Mouse (Mus musculus): ENCODE results near the gene Osmr. TPM values are rescaled to one million over a fixed set of nuclear protein-coding genes. Genes with fewer than 3 reads are reported as not detected.

Gene Osmr
- polyA plus RNA-seq, 1 experiment from 2014 or later: not detected

DNA sequence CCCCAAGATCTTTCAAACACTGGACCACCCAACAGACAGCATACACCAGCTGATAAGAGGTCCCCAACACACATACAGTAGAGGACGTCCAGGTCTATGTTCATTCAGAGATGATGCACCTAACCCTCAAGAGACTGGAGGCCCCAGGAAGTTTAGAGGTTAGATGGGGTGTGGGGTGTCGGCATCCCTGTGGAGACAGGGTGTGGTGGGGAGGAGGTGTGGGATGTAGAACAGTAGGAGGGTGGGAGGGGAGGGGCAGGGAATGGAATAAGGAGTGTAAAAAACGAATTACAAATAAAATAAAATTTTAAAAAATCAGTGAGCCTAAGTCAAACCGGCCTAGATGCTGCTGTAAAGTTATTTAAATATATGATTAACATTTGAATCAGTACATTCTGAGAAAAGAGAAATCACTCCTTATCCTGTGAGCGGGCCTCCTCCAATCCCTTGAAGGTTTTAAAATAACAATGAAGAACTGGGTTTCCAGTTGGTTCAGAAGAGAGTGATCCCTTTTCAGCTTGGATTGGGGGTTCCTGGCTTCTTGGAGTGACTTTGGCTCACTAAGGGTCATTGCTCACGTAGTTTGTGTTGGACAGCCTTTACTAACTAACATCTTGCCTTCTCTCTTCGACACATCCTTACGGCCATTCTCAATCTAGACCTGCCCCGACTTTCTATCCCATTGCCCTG is 28.7 kb upstream of the Osmr start:
- H3K4me1 ChIP-seq (replicated peaks; ENCODE audit: control insufficient read depth, insufficient read depth, low read length): no peaks in the 10 kb centered on the region
- WGBS: 61% methylated on average over 9 of the region's 9 CpGs
- ATAC-seq (replicated peaks; ENCODE audit: low FRiP score): no peak
- no peak for DNase-seq (ENCODE audit: low spot score)
- no peak overlapping the region for H3K4me3 ChIP-seq (ENCODE audit: low read depth, low read length)
- no peak overlapping the region for H3K27ac ChIP-seq (ENCODE audit: low read depth, low read length)
- H3K36me3 ChIP-seq (ENCODE audit: control insufficient read depth, insufficient read depth, low read length): no peaks in the 10 kb centered on the region
- no peak overlapping the region for H3K4me2 ChIP-seq
- peaks cover 13% of the 10 kb centered on the region for H3K27me3 ChIP-seq (replicated peaks; ENCODE audit: control insufficient read depth, insufficient read depth, low read length)
- no peak overlapping the region for H3K9ac ChIP-seq (ENCODE audit: low read depth, low read length)
- H3K9me3 ChIP-seq (ENCODE audit: control insufficient read depth, low read length): no peaks in the 10 kb centered on the region

DNA sequence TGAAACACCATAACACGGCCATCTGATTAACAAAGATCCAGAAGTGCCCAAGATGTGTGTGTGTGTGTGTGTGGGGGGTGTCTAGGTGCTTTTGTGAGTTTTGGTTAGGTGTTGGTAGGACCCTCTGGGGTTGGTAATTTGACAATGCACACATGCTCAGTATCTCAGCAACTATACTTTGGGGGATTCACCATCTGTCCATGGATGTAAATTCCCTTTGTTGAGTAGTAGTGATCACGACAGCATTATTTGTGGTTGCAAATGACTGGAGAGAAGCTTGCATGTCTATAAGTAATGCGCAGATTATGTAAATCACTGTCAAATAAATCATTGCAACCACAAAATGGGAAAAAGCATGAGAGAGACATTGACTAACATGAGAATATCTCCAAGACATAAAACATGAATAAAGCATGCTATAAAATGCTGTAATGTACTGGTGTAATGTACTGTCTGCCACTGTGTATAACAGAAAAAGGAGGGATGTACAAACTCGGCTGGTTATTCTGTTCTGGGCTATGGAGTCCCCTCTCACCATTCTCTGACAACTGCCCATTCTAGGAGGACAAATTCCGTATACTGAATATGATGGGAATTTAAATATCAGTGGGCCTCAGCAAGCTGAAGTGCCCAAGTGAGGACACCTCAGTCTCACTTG is 27.3 kb upstream of the Osmr start:
- Histone ChIP-seq H3K27ac (ENCODE audit: low read depth, low read length) (no peak overlapping the region), H3K4me1 (replicated peaks; ENCODE audit: control insufficient read depth, insufficient read depth, low read length) (no peaks in the 10 kb centered on the region), H3K4me2 (no peak overlapping the region), H3K9ac (ENCODE audit: low read depth, low read length) (no peak overlapping the region), H3K27me3 (replicated peaks; ENCODE audit: control insufficient read depth, insufficient read depth, low read length) (peaks cover 13% of the 10 kb centered on the region; the same call in 1 of the 2 replicates), H3K9me3 (ENCODE audit: control insufficient read depth, low read length) (no peaks in the 10 kb centered on the region), H3K36me3 (ENCODE audit: control insufficient read depth, insufficient read depth, low read length) (no peaks in the 10 kb centered on the region), H3K4me3 (ENCODE audit: low read depth, low read length) (no peak overlapping the region)
- 74% methylated on average over 5 of the region's 5 CpGs for WGBS
- no peak for DNase-seq (ENCODE audit: low spot score)
- ATAC-seq (replicated peaks; ENCODE audit: low FRiP score): no peak

- Histone ChIP-seq H3K27ac (ENCODE audit: low read depth, low read length) (no peak overlapping the region), H3K4me3 (ENCODE audit: low read depth, low read length) (no peak overlapping the region), H3K9ac (ENCODE audit: low read depth, low read length) (no peak overlapping the region), H3K4me1 (replicated peaks; ENCODE audit: control insufficient read depth, insufficient read depth, low read length) (no peaks in the 10 kb centered on the region), H3K9me3 (ENCODE audit: control insufficient read depth, low read length) (no peaks in the 10 kb centered on the region), H3K36me3 (ENCODE audit: control insufficient read depth, insufficient read depth, low read length) (no peaks in the 10 kb centered on the region), H3K27me3 (replicated peaks; ENCODE audit: control insufficient read depth, insufficient read depth, low read length) (peaks cover 9% of the 10 kb centered on the region; the same call in 1 of the 2 replicates), H3K4me2 (no peak overlapping the region)
- WGBS: 62% methylated on average over 6 of the region's 6 CpGs
- DNase-seq (ENCODE audit: low spot score) (no peak), ATAC-seq (replicated peaks; ENCODE audit: low FRiP score) (no peak)
These were observed 26.5 kb upstream of the Osmr start for GRCm38 (mm10) chr15:6901236-6901635.

- Histone ChIP-seq H3K9me3 (ENCODE audit: control insufficient read depth, low read length) (no peaks in the 10 kb centered on the region), H3K4me2 (no peak overlapping the region), H3K27me3 (replicated peaks; ENCODE audit: control insufficient read depth, insufficient read depth, low read length) (no peaks in the 10 kb centered on the region), H3K27ac (ENCODE audit: low read depth, low read length) (no peak overlapping the region), H3K4me3 (ENCODE audit: low read depth, low read length) (no peak overlapping the region), H3K4me1 (replicated peaks; ENCODE audit: control insufficient read depth, insufficient read depth, low read length) (no peaks in the 10 kb centered on the region), H3K36me3 (ENCODE audit: control insufficient read depth, insufficient read depth, low read length) (no peaks in the 10 kb centered on the region), H3K9ac (ENCODE audit: low read depth, low read length) (no peak overlapping the region)
- no peak for ATAC-seq (replicated peaks; ENCODE audit: low FRiP score)
- WGBS: 74% methylated on average over 6 of the region's 6 CpGs
- no peak for DNase-seq (ENCODE audit: low spot score)
These were observed 9.5 kb upstream of the Osmr start for GRCm38 (mm10) chr15:6884260-6884659.

DNA sequence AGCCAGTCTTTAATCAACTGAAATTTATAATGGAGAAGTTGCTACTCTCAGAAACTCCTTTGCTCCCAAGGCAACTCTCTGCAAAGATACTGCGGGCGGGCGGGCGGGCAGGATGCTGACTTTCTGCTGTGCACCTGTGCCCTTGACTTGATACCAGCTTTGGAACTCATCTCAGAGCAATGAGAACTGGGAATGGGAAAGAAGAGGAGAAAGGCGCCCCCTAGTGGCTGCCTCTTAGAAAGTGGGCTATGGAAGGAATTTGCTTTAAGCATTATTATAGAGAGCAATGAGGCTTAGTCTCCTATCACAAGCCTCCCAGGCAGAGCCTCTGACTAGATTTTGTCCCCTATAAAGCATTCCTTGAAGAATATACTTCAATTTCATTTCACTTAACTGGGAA is 9.0 kb upstream of the Osmr start:
- ATAC-seq (replicated peaks; ENCODE audit: low FRiP score) (no peak), DNase-seq (ENCODE audit: low spot score) (peak; percentile 52)
- 44% methylated on average over 5 of the region's 5 CpGs for WGBS

GRCm38 (mm10) chr15:6883091-6883490 is 8.3 kb upstream of the Osmr start:
- no peak for DNase-seq (ENCODE audit: low spot score)

More for the DNA sequence above, 9.0 kb upstream of the Osmr start:
- Histone ChIP-seq H3K9ac (ENCODE audit: low read depth, low read length) (no peak overlapping the region), H3K4me2 (no peak overlapping the region), H3K36me3 (ENCODE audit: control insufficient read depth, insufficient read depth, low read length) (no peaks in the 10 kb centered on the region), H3K27me3 (replicated peaks; ENCODE audit: control insufficient read depth, insufficient read depth, low read length) (no peaks in the 10 kb centered on the region), H3K4me3 (ENCODE audit: low read depth, low read length) (no peak overlapping the region), H3K9me3 (ENCODE audit: control insufficient read depth, low read length) (no peaks in the 10 kb centered on the region), H3K4me1 (replicated peaks; ENCODE audit: control insufficient read depth, insufficient read depth, low read length) (no peaks in the 10 kb centered on the region), H3K27ac (ENCODE audit: low read depth, low read length) (no peak overlapping the region)

DNA sequence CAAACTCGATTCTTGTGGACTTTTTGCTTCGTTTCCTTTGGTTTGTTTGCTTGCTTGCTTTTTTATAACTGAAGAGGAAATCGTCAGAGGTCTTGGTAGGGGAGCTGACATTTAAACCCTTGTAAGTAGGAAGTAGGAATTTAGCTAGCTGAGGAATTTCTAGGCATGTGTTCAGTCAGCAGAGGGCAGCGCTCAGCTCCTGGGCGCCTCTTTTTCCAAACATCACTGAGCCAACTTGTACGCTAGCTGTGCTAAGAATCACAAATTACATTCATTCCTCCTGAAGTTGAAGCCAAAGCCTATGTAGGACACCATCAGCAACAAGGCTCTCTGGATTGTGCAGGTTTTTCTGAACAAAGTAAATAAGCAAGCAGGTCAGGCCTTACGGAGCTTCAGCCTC is 7.4 kb upstream of the Osmr start:
- H3K9me3 ChIP-seq (ENCODE audit: control insufficient read depth, low read length): no peaks in the 10 kb centered on the region
- H3K27ac ChIP-seq (ENCODE audit: low read depth, low read length): no peak overlapping the region
- H3K36me3 ChIP-seq (ENCODE audit: control insufficient read depth, insufficient read depth, low read length): no peaks in the 10 kb centered on the region
- no peak overlapping the region for H3K4me3 ChIP-seq (ENCODE audit: low read depth, low read length)
- no peak for DNase-seq (ENCODE audit: low spot score)
- WGBS: 42% methylated on average over 7 of the region's 7 CpGs
- no peaks in the 10 kb centered on the region for H3K4me1 ChIP-seq (replicated peaks; ENCODE audit: control insufficient read depth, insufficient read depth, low read length)
- no peak for ATAC-seq (replicated peaks; ENCODE audit: low FRiP score)
- H3K4me2 ChIP-seq: no peak overlapping the region
- no peaks in the 10 kb centered on the region for H3K27me3 ChIP-seq (replicated peaks; ENCODE audit: control insufficient read depth, insufficient read depth, low read length)
- no peak overlapping the region for H3K9ac ChIP-seq (ENCODE audit: low read depth, low read length)

More at GRCm38 (mm10) chr15:6883091-6883490, 8.3 kb upstream of the Osmr start:
- no peak overlapping the region for H3K4me3 ChIP-seq (ENCODE audit: low read depth, low read length)
- ATAC-seq (replicated peaks; ENCODE audit: low FRiP score): no peak
- H3K4me1 ChIP-seq (replicated peaks; ENCODE audit: control insufficient read depth, insufficient read depth, low read length): no peaks in the 10 kb centered on the region
- WGBS: 70% methylated on average over 4 of the region's 4 CpGs
- no peaks in the 10 kb centered on the region for H3K9me3 ChIP-seq (ENCODE audit: control insufficient read depth, low read length)
- no peaks in the 10 kb centered on the region for H3K27me3 ChIP-seq (replicated peaks; ENCODE audit: control insufficient read depth, insufficient read depth, low read length)
- H3K36me3 ChIP-seq (ENCODE audit: control insufficient read depth, insufficient read depth, low read length): no peaks in the 10 kb centered on the region
- H3K27ac ChIP-seq (ENCODE audit: low read depth, low read length): no peak overlapping the region
- H3K9ac ChIP-seq (ENCODE audit: low read depth, low read length): no peak overlapping the region
- H3K4me2 ChIP-seq: no peak overlapping the region

DNA sequence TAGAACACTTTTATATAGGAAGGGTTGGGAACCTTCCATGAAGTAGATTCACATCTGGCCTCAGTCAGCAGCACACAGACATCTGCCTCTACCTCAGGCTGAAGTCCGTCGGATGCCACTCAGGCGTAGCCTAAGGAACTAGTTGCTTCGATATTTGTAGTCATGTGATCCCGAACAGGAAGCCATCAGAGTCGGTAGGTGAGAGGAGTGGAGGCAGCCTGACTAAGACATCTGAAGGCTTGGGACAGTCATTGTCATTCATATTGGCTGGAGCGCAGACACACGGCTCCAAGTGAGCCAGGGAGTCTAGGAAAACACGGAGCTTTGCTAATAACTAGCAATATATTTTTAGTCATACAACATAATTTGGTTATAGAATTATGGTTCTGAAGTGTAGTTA is 6.4 kb upstream of the Osmr start:
- 75% methylated on average over 9 of the region's 9 CpGs for WGBS

More for the DNA sequence above, 6.4 kb upstream of the Osmr start:
- no peak overlapping the region for H3K9ac ChIP-seq (ENCODE audit: low read depth, low read length)
- no peaks in the 10 kb centered on the region for H3K9me3 ChIP-seq (ENCODE audit: control insufficient read depth, low read length)
- no peaks in the 10 kb centered on the region for H3K4me1 ChIP-seq (replicated peaks; ENCODE audit: control insufficient read depth, insufficient read depth, low read length)
- no peaks in the 10 kb centered on the region for H3K36me3 ChIP-seq (ENCODE audit: control insufficient read depth, insufficient read depth, low read length)
- H3K4me2 ChIP-seq: no peak overlapping the region
- DNase-seq (ENCODE audit: low spot score): no peak
- 0 out of 2 replicates have a peak, but pooled peaks cover 2% of the 10 kb centered on the region for H3K27me3 ChIP-seq (replicated peaks; ENCODE audit: control insufficient read depth, insufficient read depth, low read length)
- ATAC-seq (replicated peaks; ENCODE audit: low FRiP score): no peak
- H3K27ac ChIP-seq (ENCODE audit: low read depth, low read length): no peak overlapping the region
- H3K4me3 ChIP-seq (ENCODE audit: low read depth, low read length): no peak overlapping the region

Measured in liver, embryonic 11.5 days (tissue).